Mouse (Mus musculus) left cerebral cortex, adult 2 months (tissue): ENCODE data around the gene Dpysl4. TPM values are rescaled to one million over a fixed set of nuclear protein-coding genes. Genes with fewer than 3 reads are reported as not detected.

Source experiments
- DNase-seq, 2 experiments: peaks; one replicate each; pipeline ENCODE4 v3.0.0; 2021 to 2022; ENCODE audit warnings: low spot score in 2 of 2, mixed read lengths in 1 of 2; ENCODE audit errors: extremely low spot score in 1 of 2
- H3K27ac ChIP-seq: fragments of 200-600 bp; 2 replicates; pipeline ENCODE4 v1.8.1; 2022
- H3K4me3 ChIP-seq: fragments of 200-600 bp; 2 replicates; pipeline ENCODE4 v1.8.1; 2022
- CTCF ChIP-seq: fragments of 200-600 bp; IDR thresholded peaks from 2 replicates; pipeline ENCODE4 v1.8.1; 2022; ENCODE audit warnings: antibody characterized with exemption, mild to moderate bottlenecking, moderate library complexity
- intact Hi-C: fragments of 180-260 bp; cut with DNase I; formaldehyde crosslinking; loops from one replicate; pipeline ENCODE4 v1.15.1; 2025
- long read RNA-seq, 2 experiments: library from polyadenylated mRNA; stranded (forward); transcript quantifications; one replicate each; pipeline ENCODE4 v2.0.0; 2021; ENCODE audit warnings: borderline mapping rate in 2 of 2
- total RNA-seq, 2 experiments: library from RNA; stranded (reverse); gene quantifications; 2 replicates each; pipeline ENCODE4 v1.2.3; 2021

The Dpysl4 gene
- total RNA-seq: 10 to 100 TPM; 48.2 to 56.9 TPM
- long read RNA-seq, experiment 1, full-length matches to known transcripts: 42 of 64 reads
- long read RNA-seq, experiment 1, partial matches to known transcripts: 10 of 64 reads
- long read RNA-seq, experiment 1, other reads (novel, unspliced or antisense): 12 of 64 reads
- long read RNA-seq, experiment 2, full-length matches to known transcripts: 34 of 77 reads
- long read RNA-seq, experiment 2, partial matches to known transcripts: 11 of 77 reads
- long read RNA-seq, experiment 2, other reads (novel, unspliced or antisense): 32 of 77 reads

DNA sequence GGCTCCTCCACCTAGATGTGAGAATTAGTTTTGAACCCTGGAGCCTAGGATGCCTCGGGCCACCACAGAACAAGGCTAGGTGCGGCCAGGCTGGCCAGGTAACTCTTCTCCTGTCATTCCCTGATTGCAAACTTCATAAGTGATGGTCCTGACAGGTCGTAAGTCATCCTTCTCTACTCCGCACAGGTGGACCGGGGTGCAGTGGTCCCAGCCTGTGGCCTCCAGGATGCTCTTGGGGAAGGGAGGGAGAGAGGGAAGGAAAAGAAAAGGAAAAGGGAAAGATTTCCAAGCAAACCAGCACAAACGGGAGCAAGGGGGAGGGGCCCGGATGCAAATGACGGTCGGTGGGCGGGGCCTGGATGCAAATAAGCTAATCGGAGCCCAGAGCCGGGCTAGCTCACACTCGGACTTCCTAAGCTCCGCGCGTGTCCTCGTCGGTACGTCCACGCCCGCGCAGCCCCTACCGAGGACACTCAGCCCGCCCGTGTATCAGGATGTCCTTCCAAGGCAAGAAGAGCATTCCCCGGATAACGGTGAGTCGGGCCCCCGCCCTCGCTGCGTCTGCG lies at the start of gene Dpysl4:
Gene Dpysl4 (plus strand): TSS at position 373 of the 566 bp plus-strand sequence.
- peak within 1 kb of the TSS; percentile 93 for H3K27ac ChIP-seq
- intact Hi-C loops: no loop called here
- TF ChIP-seq CTCF: no peak
- peak; percentile 90 for DNase-seq
- H3K4me3 ChIP-seq: peak within 1 kb of the TSS; percentile 89

DNA sequence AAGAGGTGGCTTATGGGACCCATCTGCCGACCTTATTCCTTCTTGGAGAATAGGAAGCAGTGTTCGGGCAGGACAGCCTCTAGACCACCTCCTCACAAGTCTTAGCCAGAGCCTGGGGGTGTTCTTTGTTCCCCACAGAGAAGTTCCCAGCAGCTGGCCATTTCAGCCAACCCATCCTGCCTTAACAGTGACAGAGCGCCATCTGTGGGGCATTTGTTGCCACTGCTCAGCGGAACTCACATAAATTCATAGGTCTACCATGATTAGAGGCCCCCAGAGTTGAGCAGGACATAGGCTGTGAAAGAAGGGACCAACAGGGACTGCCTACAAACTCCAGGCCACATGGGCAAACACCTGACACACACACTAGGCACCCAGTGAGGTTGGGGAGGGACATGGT lies 22.4 kb upstream of the Dpysl4 start:
- no peak overlapping the region for H3K4me3 ChIP-seq
- DNase-seq: no peak
- intact Hi-C loops: no loop called here
- peak; percentile 52 for TF ChIP-seq CTCF
- H3K27ac ChIP-seq: no peak overlapping the region

DNA sequence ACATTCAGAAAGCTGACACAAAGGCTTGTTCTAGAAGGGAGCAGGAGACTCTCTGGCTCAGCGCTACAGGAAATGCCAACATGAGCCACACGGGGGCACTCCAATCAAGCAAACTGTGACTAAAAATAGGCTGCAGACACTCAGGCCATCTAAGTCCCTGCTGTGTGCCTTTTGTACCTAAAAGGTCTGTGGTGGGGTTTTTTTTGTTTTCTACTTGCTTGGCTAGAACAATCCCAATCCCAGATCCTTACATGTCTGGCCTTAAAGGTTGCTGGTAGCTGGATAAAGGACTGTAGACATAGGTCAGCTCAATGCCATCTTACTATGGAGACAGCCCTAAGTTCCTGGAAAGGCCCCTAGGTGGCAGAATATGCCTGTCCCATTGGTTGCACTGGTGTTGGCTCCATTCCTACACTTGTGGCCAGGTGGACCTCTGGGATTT lies 17.6 kb upstream of the Dpysl4 start:
- TF ChIP-seq CTCF: peak; percentile 76
- intact Hi-C loops: loop anchor here (1.0 kb wide), 1 partner anchor 36 kb away; no protein-coding TSS in a partner anchor
- Histone ChIP-seq H3K4me3 (no peak overlapping the region), H3K27ac (peak overlapping the region; percentile 63)
- peak; percentile 75 to 81 for DNase-seq

DNA sequence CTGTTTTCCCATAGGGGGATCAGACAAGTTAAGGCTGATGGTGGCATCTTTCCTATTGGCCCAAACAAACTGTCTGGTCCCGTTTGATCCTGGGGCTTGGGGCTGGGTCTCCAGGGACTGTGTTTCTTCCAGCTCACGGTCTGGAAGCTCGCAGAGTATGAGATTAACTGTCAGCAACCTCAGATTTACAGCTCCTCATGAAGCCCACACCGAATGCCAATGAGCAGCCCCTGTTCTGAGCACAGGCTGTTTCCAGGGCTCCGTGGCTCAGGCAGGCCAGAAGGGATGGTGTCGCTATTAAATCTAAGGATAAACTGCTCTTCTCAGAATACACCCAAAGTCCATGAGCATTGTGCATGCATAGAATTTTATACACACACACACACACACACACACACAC lies 11.6 kb upstream of the Dpysl4 start:
- DNase-seq: no peak
- intact Hi-C loops: no loop called here
- TF ChIP-seq CTCF: no peak

DNA sequence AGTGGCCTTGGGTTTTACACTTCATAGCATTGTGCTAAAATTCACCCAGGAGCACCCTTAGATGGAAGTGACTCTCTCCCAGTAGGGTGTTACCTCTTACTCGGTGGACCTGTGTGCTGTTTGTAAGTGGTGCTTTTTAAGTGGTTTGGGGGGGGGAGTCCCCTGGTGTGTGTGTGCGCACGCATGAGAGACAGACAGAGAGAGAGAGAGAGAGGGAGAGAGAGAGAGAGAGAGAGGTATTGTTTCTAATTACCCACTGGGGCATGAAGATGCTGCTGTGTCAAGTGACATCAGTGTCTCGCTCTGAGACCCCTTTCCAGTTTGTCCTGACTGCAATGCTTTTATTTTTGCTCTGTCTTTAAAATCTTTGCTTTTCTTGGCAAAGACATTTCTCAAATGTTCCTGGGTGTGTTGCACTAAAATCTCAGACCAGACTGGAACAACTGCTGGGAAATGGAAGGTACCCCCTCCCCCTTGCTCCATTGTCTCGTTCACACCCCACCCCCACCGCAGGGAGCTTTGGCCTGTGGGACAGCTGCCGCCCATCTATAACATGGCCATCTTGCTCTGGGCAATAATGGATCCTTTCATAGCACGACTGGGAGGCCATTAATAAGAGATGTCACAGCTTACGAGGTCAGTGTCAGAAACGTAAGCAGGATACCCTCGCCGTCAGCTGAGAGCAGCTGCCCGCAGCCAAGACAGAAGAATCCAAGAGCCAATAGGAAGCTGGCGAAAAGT lies 10.6 kb upstream of the Dpysl4 start:
- TF ChIP-seq CTCF: no peak
- DNase-seq: no peak
- intact Hi-C loops: no loop called here
- H3K4me3 ChIP-seq: no peak overlapping the region
- no peak overlapping the region for H3K27ac ChIP-seq

More for the DNA sequence above, 11.6 kb upstream of the Dpysl4 start:
- Histone ChIP-seq H3K4me3 (no peak overlapping the region), H3K27ac (no peak overlapping the region)

DNA sequence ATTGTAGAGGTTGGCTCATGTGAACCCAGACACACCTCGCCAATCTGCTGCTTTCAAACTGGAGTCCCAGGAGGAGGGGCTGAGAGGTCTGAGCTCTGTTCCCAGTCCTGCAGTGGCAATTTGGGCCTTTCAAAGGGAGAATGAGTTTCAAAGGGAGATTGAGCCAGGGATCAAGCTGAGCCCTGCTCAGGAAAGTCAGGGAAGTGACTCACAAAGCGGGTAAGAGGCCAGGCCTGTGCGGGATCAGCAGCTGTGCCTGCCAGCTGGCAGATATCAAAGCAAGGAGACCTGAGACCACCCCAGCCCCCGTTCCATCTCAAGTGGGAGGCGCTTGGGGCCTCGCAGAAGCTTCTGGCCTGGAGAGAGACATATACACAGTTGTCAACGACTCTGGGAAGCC lies 8.5 kb upstream of the Dpysl4 start:
- no peak overlapping the region for H3K4me3 ChIP-seq
- no peak for DNase-seq
- no peak overlapping the region for H3K27ac ChIP-seq
- no peak for TF ChIP-seq CTCF
- intact Hi-C loops: no loop called here

DNA sequence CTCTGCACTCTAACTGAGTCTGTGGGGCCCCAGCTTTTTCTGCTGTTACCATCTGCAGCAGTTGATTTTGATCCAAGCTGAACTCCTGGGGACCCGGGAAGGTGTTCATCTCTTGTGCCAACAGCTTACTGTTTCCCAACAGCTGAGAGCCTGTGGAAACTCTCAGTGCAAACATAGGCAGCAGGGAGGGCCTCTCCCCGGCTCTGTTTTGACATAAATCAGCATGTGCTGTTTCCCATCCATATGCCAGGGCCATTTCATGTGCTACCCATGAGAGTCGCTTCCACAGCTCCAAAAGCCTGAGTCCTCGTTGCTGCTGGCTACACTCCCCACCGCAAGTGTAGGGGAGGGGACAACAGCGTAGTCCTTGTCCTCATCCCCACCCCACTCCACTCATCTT lies 7.6 kb upstream of the Dpysl4 start:
- TF ChIP-seq CTCF: no peak
- intact Hi-C loops: no loop called here
- no peak overlapping the region for H3K27ac ChIP-seq
- no peak for DNase-seq
- H3K4me3 ChIP-seq: no peak overlapping the region

DNA sequence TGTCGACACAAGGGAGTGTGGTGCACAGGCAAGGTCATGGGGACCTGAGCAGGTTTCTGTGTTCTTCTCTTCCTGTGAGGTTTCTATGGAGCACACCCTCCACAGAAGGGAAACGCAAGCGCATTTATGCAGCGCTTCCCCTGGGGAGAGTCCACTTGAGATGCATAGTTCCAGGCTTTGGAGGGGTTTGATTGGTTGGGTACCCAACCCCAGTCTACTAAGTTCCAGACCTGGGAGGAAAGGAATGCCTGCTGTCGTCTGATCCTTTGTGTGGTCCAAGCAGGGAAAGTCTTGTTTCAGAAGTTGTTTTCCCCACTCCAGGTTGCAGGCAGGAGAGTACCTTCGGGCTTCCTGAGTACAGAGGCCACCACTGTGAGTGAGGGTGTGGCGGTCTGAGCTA lies 6.7 kb upstream of the Dpysl4 start:
- H3K4me3 ChIP-seq: no peak overlapping the region
- no peak for DNase-seq
- no peak for TF ChIP-seq CTCF
- intact Hi-C loops: no loop called here
- no peak overlapping the region for H3K27ac ChIP-seq

DNA sequence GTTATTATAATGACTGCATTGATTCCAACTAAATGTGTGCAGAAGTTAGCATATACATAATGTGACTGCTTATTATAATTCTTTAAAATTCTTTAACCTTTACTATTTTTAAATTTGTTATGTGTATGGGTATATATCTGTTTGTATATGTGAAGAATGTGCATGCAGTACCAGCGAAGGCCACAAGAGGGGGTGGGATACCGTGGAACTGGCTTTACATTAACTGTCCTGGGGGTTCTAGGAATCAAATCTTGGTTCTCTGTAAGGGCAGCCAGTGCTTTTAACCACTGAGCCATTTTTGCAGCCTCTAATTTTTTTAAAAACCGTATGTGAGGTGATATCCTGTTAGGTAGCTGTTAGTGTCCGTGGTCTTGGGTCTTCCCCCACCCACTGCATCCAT lies 5.1 kb upstream of the Dpysl4 start:
- Histone ChIP-seq H3K4me3 (no peak overlapping the region), H3K27ac (no peak overlapping the region)
- no peak for DNase-seq
- peak; percentile 65 for TF ChIP-seq CTCF
- intact Hi-C loops: no loop called here

DNA sequence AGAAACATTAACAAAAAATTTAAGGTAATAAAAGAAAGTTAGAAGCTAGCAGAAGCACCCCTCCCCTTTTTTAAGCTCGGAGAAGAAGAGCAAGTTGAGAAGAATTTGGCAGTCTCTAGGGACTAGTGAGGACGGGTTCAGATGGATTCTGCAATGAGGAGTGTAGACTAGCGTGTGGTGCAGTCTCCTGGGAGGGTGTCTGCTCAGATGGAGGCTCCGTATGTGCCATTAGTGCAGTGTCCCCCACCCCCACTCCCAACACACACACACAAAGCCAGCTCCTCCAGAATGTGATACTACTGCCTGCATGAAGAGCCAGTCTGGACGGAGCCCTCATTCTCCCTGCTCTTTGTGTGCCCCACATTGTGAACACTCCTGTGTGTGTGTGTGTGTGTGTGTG lies 4.6 kb upstream of the Dpysl4 start:
- TF ChIP-seq CTCF: no peak
- DNase-seq: no peak
- Histone ChIP-seq H3K4me3 (no peak overlapping the region), H3K27ac (no peak overlapping the region)
- intact Hi-C loops: no loop called here

DNA sequence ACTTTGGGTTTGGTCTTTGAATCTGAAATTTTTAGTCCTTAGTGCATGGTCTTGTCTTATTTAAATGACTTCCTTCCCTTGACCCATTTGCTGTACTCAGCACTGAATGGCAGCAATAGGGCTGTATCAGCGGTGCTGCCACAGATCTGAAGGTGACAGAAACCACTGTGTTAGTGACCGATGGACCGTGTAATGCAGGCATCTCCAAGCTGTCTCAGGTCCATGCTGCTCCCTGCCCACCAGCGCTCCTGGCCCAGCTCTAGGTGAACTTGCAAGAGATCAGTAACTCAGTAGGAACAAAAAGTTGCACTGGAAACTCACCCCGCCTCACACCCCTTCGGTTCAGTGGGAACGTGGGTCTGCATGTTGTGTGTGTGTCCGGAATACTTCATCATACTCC lies 3.5 kb upstream of the Dpysl4 start:
- no peak overlapping the region for H3K4me3 ChIP-seq
- TF ChIP-seq CTCF: no peak
- intact Hi-C loops: no loop called here
- no peak for DNase-seq
- no peak overlapping the region for H3K27ac ChIP-seq

DNA sequence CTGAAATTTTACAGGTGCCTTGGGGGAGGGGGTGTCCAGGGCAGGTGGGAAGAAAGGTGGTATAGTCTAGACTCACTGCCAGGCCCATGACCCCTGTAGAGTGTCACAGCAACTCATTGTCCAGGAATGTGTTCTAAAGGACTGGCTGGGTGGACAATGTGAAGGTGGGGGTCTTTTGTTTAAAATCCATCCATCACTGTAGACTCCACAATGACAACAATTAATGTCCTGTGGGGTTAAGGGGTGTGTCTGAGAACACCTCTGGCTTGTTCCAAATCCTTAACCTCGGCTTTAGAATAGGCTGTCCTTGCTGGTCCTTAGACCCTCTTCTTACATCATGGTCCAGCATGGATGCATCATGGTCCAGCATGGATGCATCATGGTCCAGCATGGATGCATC lies 1.5 kb upstream of the Dpysl4 start:
- intact Hi-C loops: no loop called here
- Histone ChIP-seq H3K4me3 (no peak overlapping the region), H3K27ac (no peak overlapping the region)
- no peak for TF ChIP-seq CTCF
- no peak for DNase-seq
